Mouse (Mus musculus) liver, embryonic 14.5 days (tissue): Measurements from ENCODE around the gene Ssrp1. TPM values are rescaled to one million over a fixed set of nuclear protein-coding genes. Genes with fewer than 3 reads are reported as not detected.

Experiments used
- ATAC-seq: fragments of 200-750 bp; cut with Nextera tagmentation; 2 replicates; pipeline ENCODE4 v1.8.0; 2017; ENCODE audit warnings: moderate number of reproducible peaks, mild to moderate bottlenecking, moderate library complexity; ENCODE audit not compliant: insufficient read depth
- DNase-seq, 3 experiments: peaks; one replicate each; pipeline ENCODE4 v3.0.0-alpha.2; 2012 to 2013; ENCODE audit warnings: low read depth in 3 of 3, low spot score in 3 of 3
- H3K27ac ChIP-seq: fragments of 300-500 bp; sonication (generic); 2 replicates; pipeline ENCODE4 v1.5.1; 2014; ENCODE audit warnings: moderate library complexity, mild to moderate bottlenecking, control low read depth, inconsistent platforms
- H3K27me3 ChIP-seq: fragments of 300-500 bp; sonication (generic); 2 replicates; pipeline ENCODE4 v1.6.1; 2014; ENCODE audit warnings: mild to moderate bottlenecking, low read length, moderate library complexity; ENCODE audit not compliant: control insufficient read depth, insufficient read depth
- H3K36me3 ChIP-seq: fragments of 300-500 bp; sonication (generic); replicated peaks from 2 replicates; pipeline ENCODE4 v1.6.1; 2014; ENCODE audit warnings: low read depth; ENCODE audit not compliant: control insufficient read depth, insufficient read depth
- H3K4me1 ChIP-seq, 2 experiments: fragments of 200-500 bp in 1 of 2; fragments of 300-500 bp in 1 of 2; sonication (generic) in 1 of 2; replicated peaks; 2 replicates each; pipeline ENCODE4 v1.6.1; 2012 to 2014; ENCODE audit warnings: antibody characterized with exemption in 1 of 2, inconsistent platforms in 1 of 2, low read length in 1 of 2; ENCODE audit not compliant: control insufficient read depth in 2 of 2, insufficient read depth in 2 of 2
- H3K4me2 ChIP-seq: fragments of 300-500 bp; sonication (generic); 2 replicates; pipeline ENCODE4 v1.6.1; 2014; ENCODE audit warnings: low read depth, mild to moderate bottlenecking, control low read depth, moderate library complexity
- H3K4me3 ChIP-seq, 2 experiments: fragments of 200-500 bp in 1 of 2; fragments of 300-500 bp in 1 of 2; sonication (generic) in 1 of 2; 2 replicates each; pipeline ENCODE4 v1.5.1; 2012 to 2014; ENCODE audit warnings: low read depth in 2 of 2, low read length in 2 of 2, mild to moderate bottlenecking in 2 of 2, control low read depth in 1 of 2, inconsistent platforms in 1 of 2, moderate library complexity in 1 of 2; ENCODE audit not compliant: insufficient read depth in 1 of 2
- H3K9ac ChIP-seq: fragments of 300-500 bp; sonication (generic); replicated peaks from 2 replicates; pipeline ENCODE4 v1.6.1; 2014; ENCODE audit warnings: mild to moderate bottlenecking, control low read depth, moderate library complexity
- H3K9me3 ChIP-seq: fragments of 300-500 bp; sonication (generic); 2 replicates; pipeline ENCODE4 v1.6.1; 2016; ENCODE audit warnings: low read length, mixed read lengths; ENCODE audit not compliant: control insufficient read depth
- CTCF ChIP-seq: IDR thresholded peaks from 2 replicates; pipeline ENCODE4 v1.5.1; 2016; ENCODE audit warnings: antibody characterized with exemption, low read depth, control low read depth
- EP300 ChIP-seq: IDR thresholded peaks from 2 replicates; pipeline ENCODE4 v1.6.1; 2016; ENCODE audit warnings: antibody characterized with exemption, low read depth
- WGBS: fragments of 180-500 bp; shearing (Covaris S2); extraction: QIAGEN DNeasy Blood & Tissue Kit; methylation state at CpG from one replicate; pipeline ENCODE4 v1.1.7; 2014; ENCODE audit not compliant: insufficient replicate concordance; 5-methylcytosine and 5-hydroxymethylcytosine counted together
- polyA plus RNA-seq, 2 experiments: library from polyadenylated mRNA; depleted of rRNA in 1 of 2; stranded (reverse) in 1 of 2; unstranded in 1 of 2; fragments of >200 nt; fragmentation: Nextera tagmentation in 1 of 2; extraction: Ambion mirVana in 1 of 2; gene quantifications; 2 replicates each; pipeline versions ENCODE4 v1.2.1 to v1.2.3; 2012 to 2014

Gene Ssrp1
- polyA plus RNA-seq, 2 experiments = 115 to 160 TPM

- no peaks in the 10 kb centered on the region for H3K9me3 ChIP-seq
- TF ChIP-seq EP300 (no peak), CTCF (no peak)
- H3K9ac ChIP-seq = peak overlapping the region; percentile 21; the same call in 1 of the 2 replicates
- H3K4me1 ChIP-seq = 0 out of 4 replicates have a peak, but pooled peaks cover 0 to 2% of the 10 kb centered on the region in 2 experiments
- peak overlapping the region; percentile 24 to 52 for H3K4me3 ChIP-seq
- H3K36me3 ChIP-seq = no peaks in the 10 kb centered on the region
- peak overlapping the region; percentile 59 for H3K4me2 ChIP-seq
- H3K27ac ChIP-seq = no peak overlapping the region
- DNase-seq (no peak), ATAC-seq (peak; percentile 24; the same call in 1 of the 2 replicates)
- 37% methylated on average over 10 of the region's 10 CpGs for WGBS
- no peaks in the 10 kb centered on the region for H3K27me3 ChIP-seq
Observed at GRCm38 (mm10) chr2:85061107-85061541, 24.1 kb downstream of the Ssrp1 start.

- Histone ChIP-seq H3K9ac (no peak overlapping the region), H3K9me3 (no peaks in the 10 kb centered on the region), H3K4me3 (no peak overlapping the region), H3K4me1 (no peaks in the 10 kb centered on the region), H3K4me2 (no peak overlapping the region), H3K36me3 (no peaks in the 10 kb centered on the region), H3K27me3 (no peaks in the 10 kb centered on the region), H3K27ac (no peak overlapping the region)
- ATAC-seq (no peak), DNase-seq (no peak)
- 55% methylated on average over 12 of the region's 12 CpGs for WGBS
- TF ChIP-seq CTCF = no peak
- no peak for TF ChIP-seq EP300
Observed at GRCm38 (mm10) chr2:85065141-85065875, 28.3 kb downstream of the Ssrp1 start.

- Histone ChIP-seq H3K36me3 (no peaks in the 10 kb centered on the region), H3K27me3 (no peaks in the 10 kb centered on the region), H3K9me3 (no peaks in the 10 kb centered on the region), H3K4me1 (no peaks in the 10 kb centered on the region), H3K9ac (no peak overlapping the region), H3K27ac (no peak overlapping the region), H3K4me3 (no peak overlapping the region), H3K4me2 (no peak overlapping the region)
- TF ChIP-seq CTCF (no peak), EP300 (no peak)
- 71% methylated on average over 5 of the region's 5 CpGs for WGBS
- DNase-seq (no peak), ATAC-seq (no peak)
Observed at GRCm38 (mm10) chr2:85066937-85067336, 29.9 kb downstream of the Ssrp1 start.

GRCm38 (mm10) chr2:85067903-85068625 is 31.0 kb downstream of the Ssrp1 start:
- Histone ChIP-seq H3K9ac (no peak overlapping the region), H3K4me2 (no peak overlapping the region), H3K4me3 (no peak overlapping the region), H3K27me3 (no peaks in the 10 kb centered on the region), H3K36me3 (no peaks in the 10 kb centered on the region), H3K9me3 (no peaks in the 10 kb centered on the region), H3K27ac (no peak overlapping the region), H3K4me1 (no peaks in the 10 kb centered on the region)
- 71% methylated on average over 10 of the region's 10 CpGs for WGBS
- DNase-seq (no peak), ATAC-seq (no peak)
- TF ChIP-seq CTCF (no peak), EP300 (no peak)

- Histone ChIP-seq H3K4me2 (no peak overlapping the region), H3K9ac (no peak overlapping the region), H3K4me3 (no peak overlapping the region), H3K27me3 (no peaks in the 10 kb centered on the region), H3K4me1 (no peaks in the 10 kb centered on the region), H3K36me3 (no peaks in the 10 kb centered on the region), H3K27ac (no peak overlapping the region), H3K9me3 (no peaks in the 10 kb centered on the region)
- no peak for TF ChIP-seq CTCF
- TF ChIP-seq EP300 = no peak
- no peak for DNase-seq
- ATAC-seq = no peak
- 82% methylated on average over 2 of the region's 2 CpGs for WGBS
Observed at GRCm38 (mm10) chr2:85068626-85069025, 31.6 kb downstream of the Ssrp1 start.
